Mouse (Mus musculus): ENCODE data around the gene Gm4924.

Gene Gm4924

DNA sequence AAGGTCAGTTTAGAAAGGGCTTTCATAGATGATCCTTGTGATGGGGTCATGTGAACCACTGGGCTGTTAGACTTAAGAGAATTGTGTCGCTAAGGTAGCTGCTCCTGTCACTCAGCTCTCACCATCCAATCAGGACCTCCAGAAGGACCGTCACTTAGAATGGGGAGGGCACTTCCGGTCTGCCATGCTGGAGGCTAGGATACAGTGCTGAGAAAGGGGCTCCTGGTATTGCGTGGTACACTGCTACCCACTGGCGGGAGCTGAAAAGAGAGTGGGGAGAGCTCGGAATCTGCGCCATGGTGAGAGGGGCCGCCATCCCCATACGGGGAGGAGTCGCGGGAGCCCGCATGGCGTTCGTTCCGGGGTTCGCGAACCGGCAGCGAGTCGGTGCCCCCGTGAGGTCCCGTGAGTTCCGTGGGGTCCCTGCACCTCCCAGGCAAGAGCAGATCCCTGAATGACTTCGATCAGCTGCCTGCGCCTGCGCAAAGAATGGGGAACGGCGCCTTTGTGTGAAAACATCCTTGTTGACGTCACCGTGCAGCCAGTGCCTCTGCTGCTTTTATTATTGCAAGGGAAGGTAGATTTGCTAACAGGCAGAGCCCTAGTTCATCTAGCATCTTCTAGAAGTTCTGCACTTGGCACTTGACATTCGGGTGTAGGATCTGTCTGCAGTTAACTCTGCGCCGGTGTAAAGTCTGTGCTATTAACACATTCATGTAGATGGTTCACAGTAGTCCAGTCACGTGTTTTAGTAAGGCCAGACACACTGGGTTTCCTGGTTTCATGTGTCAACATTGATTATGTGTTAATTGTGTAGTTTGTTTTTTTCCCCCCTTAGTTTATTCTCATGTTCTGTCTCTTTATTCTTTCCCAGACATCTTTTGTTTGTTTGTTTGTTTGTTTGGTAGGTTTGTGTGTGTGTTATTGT, at the start of gene Gm4924:
Gene Gm4924 (plus strand): TSS at position 173 of the 928 bp plus-strand sequence.
- DNase-seq (ENCODE audit: low read depth, low spot score), result peak; percentile 93

DNA sequence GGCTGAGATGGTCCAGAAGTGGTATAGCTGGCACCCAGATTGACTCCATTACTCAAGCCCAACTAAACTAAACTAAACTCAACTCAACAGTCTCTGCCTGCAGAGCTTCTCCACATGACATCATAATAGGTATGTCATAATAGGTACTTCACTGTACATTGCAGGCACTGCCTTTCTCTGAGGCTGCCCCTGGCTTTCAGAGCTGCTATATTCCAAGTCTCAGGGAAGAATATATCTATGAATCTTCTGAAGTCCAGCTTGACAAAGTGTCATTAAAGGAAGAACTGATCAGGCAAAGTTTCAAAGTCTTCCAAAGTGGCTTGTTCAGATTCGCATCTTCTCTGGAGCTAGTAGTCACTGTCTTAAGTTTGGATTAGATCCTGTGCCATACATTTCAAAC, 37.6 kb upstream of the Gm4924 start, which contains the start of gene 4932415D10Rik:
Gene 4932415D10Rik (minus strand): TSS at position 101 of the 400 bp plus-strand sequence.
- no peak for DNase-seq (ENCODE audit: low read depth, low spot score)

DNA sequence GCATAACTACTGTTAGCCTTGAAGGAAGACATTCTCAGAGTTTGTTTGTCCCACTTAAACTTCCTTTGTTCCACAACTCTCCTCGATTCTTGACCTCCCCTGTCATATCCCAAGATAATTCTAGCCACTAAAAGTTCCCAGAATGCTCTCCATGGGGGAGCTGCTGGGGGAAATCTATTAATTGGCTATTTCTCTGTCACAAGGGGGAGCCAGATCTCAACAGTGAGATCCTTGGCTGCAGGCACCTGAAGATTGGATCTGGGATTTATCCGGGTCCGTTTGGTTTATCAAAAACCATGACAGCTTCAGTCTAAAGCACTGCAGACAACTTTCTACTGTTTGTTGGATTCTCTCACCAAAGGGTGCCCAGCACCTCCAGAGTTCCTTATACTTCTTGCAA, 33.9 kb upstream of the Gm4924 start:
- no peak for DNase-seq (ENCODE audit: low read depth, low spot score)

DNA sequence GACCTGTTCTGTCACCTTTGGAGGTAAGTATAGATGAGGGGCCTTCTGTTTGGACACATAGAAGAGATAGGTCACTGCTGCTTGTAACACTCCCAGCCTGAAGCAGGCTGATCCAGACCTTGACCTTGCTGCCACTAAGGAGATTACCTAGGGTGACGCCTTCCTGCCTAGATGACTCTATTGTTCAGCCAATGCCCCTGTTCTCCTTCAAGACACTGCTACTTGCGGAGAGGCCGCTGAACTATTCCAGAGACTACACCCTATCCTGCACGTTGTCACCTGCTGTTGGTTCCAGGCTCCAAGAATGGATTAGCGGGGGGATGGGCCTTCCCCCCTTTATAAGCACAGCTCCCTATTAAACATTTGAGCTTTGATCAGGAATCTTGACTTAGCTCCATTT, 24.2 kb upstream of the Gm4924 start:
- DNase-seq (ENCODE audit: low read depth, low spot score), result no peak

DNA sequence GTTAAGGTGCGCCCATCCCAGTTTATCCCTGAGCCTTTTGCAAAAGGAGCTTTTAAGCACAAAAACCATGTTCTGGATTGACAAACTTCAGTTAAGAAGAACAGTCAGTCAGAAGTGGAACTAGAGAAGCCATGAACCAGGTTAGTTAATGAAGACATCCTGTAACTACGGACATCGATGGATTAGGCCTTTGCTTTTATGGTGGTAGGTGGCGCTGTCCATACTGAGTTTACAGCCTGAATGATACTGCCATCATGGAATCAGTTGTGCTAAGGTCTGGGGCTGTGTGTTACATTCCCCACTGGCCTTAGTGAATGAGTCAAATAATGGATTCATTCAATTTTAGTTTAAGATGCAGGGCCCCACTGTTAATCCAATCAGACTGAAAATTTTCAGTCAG, 1.3 kb downstream of the Gm4924 start:
- peak; percentile 5 for DNase-seq (ENCODE audit: low read depth, low spot score)

DNA sequence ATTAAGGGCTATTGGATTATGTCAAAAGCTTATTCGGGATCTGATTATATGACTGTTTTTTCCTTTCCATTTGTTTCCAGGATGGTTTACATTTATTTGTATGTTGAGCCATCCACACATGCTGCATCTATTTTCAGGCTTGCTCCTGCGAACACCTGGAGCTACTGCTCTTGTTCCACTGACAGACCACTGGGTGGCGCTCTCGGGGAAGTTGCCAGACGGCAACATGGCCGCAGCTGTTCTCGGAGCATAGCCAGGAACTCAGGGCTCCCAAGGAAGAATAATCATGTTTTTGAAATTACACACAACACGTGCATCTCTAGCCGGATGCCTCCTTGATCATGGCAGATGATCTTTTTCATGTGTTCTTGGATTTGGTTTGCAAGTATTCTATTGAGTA, 7.9 kb downstream of the Gm4924 start:
- DNase-seq (ENCODE audit: low read depth, low spot score), result peak; percentile 11

DNA sequence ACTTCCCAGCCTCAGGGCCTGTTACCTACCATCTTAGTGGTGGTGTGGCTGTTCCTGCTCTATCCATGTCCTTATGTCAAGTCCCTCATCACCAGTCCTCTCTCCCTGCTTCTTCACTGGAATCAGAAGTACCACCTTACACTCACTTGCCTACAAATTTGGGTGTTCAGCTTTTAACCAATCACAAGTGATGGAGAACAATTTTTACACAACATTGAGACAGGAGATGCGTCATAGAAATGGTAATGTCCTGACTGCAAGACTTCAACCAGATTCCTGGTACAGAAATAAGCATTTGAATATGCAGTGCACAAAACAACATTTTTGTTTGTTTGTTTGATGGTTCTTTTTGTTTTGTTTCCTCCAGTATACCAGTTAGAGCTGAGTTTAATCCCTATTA, 28.9 kb downstream of the Gm4924 start:
- DNase-seq (ENCODE audit: low read depth, low spot score), result no peak

DNA sequence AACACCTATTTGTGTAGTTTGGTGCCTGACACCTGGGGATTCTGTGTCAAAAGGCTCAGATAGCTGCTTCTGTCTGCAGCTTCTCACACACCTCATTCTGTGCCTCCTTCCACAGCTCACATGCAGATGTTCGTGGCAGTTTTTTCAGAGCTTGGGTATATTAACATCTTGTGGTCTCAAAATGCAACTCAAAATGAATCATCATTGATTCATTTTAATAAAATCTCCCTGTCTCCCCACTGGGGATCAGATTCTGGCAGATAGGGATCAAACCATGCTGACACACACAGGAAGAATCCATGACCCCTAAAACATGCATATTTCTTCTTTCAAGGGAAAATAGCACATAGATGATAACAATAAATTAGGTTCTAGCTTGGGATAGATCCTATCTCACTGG, 55.5 kb downstream of the Gm4924 start:
- DNase-seq (ENCODE audit: low read depth, low spot score), result no peak

DNA sequence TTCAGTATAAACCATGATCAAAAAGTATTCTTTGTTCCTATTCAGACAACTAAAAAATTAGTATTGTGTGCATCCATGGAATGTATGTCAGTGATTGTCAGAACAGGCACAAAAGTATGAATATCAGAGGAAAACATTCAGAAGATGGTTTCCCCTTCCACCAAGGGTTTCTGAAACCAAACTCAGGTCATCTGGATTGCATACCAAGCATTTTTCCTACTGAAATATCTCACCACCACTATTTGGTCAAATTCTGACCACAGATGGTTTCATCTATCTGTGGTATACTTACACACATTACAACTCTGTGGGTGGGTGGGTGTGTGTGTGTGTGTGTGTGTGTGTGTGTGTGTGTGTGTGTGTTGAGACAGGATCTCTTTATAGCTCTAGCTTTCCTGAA, 69.6 kb downstream of the Gm4924 start:
- no peak for DNase-seq (ENCODE audit: low read depth, low spot score)
